Mouse (Mus musculus) adrenal gland, adult 18-20 months (tissue): ENCODE results near the gene Cbfb. TPM values are rescaled to one million over a fixed set of nuclear protein-coding genes. Genes with fewer than 3 reads are reported as not detected.

Experiments
- DNase-seq, 2 experiments: peaks; one replicate each; pipeline ENCODE4 v3.0.0; 2021 to 2022; ENCODE audit warnings: low spot score in 2 of 2
- long read RNA-seq, 2 experiments: library from polyadenylated mRNA; stranded (forward); transcript quantifications; one replicate each; pipeline ENCODE4 v2.0.0; 2021
- total RNA-seq, 2 experiments: library from RNA; stranded (reverse); gene quantifications; 1 replicate in 1 of 2; 2 replicates in 1 of 2; pipeline ENCODE4 v1.2.3; 2021

Cbfb gene
- 100 to 1,000 TPM in 1 of 2 experiments, 10 to 100 TPM in 1; 89.7 to 105 TPM for total RNA-seq
- long read RNA-seq, experiment 1, transcript Cbfb-202 (6 exons, 2,891 nt): major isoform, 55 of 76 reads
- long read RNA-seq, experiment 1, transcript Cbfb-201 (6 exons, 2,883 nt): minor isoform, 16 of 76 reads
- long read RNA-seq, experiment 1, partial matches to known transcripts: 2 of 76 reads
- long read RNA-seq, experiment 1, other reads (novel, unspliced or antisense): 3 of 76 reads
- long read RNA-seq, experiment 2, transcript Cbfb-202 (6 exons, 2,891 nt): major isoform, 72 of 141 reads
- long read RNA-seq, experiment 2, transcript Cbfb-201 (6 exons, 2,883 nt): minor isoform, 42 of 141 reads
- long read RNA-seq, experiment 2, transcript Cbfb-204 (5 exons, 2,709 nt): minor isoform, 5 of 141 reads
- long read RNA-seq, experiment 2, partial matches to known transcripts: 8 of 141 reads
- long read RNA-seq, experiment 2, other reads (novel, unspliced or antisense): 14 of 141 reads

DNA sequence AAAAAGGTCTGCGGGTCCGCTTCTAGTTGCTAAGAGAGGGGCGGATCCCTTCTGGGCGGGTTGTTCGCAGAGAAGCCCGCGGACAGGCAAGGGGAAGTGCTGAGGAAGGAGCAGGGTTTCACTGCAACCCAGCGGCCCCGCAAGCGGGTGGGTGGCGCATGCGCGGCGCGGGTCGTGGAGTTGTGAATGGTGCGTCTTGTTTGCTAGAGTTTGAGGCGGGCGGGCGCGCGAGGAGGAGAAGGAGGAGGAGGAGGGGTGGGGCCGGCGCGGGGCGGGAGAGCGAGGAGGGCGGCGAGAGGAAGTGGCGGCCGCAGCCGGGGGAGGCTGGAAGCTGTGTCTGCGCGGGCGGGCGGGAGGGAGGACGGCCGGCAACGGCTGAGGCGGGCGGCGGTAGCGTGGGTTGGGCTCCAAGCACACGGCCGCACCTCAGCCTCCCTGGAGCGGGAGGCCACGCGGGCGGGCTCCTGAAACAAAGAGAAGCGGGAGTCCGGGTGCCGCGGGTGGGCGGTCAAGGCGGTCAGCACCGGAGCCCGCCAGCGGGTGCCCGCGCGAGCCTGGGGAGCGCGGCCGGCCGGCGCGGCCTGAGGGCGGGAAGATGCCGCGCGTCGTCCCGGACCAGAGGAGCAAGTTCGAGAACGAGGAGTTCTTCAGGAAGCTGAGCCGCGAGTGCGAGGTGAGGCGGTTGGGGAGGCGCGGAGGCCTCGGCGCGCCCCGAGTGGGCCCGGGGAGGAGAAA, at the start of gene Cbfb:
TSS of gene Cbfb (plus strand) at position 294 of the 735 bp plus-strand sequence.
- DNase-seq: peak; percentile 95 to 96

DNA sequence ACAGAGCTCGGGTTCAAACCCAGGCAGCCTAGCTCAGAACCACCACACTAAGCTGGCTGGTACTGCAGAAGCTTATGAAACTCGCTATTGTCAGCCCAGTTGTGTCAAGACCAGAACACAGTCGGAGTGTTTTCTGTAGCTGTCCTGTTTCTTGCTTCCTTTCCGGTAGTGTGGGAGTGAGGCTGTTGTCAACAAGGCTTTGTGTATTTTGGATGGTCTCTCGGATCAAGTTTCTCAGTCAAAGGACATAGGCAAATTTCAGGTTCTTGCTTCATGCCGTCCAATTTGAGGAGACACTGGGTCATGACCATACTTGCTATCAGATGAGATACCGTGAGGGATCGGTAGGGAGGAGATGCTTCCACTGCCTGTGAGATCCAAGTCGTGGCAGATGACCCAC, 40.6 kb upstream of the Cbfb start:
- no peak for DNase-seq

DNA sequence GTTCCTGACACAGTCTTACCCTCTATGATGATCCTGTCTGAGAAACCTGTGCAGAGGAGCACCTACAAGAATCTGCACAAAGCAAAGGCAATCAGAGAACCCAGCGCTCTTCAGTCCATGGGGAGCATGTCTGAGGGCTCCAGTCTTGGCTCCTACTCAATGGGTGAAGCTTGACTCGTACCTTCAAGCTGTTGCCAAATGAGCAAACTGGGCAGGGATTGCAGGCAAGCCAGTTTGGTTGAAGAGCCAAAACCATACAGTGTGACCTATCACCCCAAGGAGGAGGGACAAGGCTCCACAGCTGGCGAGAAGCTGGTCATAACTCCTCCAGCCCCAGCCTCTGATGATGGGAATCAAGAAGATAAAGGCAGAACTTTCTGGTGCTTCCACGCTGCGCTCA, 39.0 kb upstream of the Cbfb start, which contains the start of gene Ces4a:
TSS of gene Ces4a (plus strand) at position 292 of the 400 bp plus-strand sequence.
- DNase-seq: no peak

DNA sequence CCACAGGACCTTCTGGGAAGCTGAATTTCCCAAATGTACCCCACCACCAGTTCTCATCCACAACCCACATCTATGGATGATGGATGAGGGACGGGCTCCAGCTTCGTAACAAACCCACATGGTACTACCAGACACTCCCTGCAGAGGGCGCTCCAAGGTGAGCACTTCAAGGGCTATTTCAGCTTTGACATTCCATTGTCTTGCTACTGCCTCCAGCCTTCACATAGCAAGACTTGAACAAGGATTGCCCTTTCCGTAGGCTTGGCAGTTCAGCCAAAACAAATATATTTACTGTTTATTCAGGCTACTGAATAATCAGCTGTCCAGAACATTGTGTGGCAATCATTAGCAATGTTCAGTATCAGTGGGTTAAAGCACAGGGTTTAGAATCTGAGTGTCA, 32.1 kb upstream of the Cbfb start:
- DNase-seq: peak; percentile 87

DNA sequence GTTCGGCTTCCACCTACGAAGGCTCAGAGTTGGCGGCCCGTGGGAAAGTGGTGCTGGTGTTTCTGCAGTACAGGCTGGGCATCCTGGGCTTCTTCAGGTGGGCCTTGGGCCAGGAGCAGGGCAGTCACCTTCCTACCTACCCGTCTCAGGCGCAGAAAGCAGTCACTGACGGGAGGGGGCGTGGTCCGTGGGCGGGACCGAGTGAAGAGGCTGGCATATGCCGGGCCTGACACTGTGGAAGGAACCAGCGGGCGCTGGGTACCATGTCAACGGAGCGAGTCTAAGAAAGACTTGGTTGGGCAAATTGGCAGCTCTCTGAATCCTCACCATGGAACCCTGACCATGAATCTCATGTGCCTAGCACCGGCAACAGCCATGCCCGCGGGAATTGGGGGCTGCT, 28.1 kb upstream of the Cbfb start:
- DNase-seq: no peak

DNA sequence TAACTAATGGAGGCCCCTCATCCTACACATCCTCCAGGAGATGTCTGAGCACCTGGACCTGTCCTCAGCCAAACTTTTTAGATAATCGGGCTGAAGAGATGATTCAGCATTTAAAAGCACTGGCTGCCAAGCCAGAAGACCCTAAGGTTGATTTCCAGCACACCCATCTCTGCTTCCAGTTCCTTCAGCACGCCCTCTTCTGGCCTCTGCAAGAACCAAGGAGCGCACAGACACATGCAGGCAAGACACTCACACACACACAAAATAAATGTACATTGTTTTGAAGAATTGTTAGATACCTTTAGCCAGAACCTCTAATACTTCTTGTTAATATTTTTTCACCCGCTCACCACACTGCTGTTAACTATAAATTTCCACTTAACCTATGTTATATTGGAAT, 18.8 kb upstream of the Cbfb start:
- no peak for DNase-seq

DNA sequence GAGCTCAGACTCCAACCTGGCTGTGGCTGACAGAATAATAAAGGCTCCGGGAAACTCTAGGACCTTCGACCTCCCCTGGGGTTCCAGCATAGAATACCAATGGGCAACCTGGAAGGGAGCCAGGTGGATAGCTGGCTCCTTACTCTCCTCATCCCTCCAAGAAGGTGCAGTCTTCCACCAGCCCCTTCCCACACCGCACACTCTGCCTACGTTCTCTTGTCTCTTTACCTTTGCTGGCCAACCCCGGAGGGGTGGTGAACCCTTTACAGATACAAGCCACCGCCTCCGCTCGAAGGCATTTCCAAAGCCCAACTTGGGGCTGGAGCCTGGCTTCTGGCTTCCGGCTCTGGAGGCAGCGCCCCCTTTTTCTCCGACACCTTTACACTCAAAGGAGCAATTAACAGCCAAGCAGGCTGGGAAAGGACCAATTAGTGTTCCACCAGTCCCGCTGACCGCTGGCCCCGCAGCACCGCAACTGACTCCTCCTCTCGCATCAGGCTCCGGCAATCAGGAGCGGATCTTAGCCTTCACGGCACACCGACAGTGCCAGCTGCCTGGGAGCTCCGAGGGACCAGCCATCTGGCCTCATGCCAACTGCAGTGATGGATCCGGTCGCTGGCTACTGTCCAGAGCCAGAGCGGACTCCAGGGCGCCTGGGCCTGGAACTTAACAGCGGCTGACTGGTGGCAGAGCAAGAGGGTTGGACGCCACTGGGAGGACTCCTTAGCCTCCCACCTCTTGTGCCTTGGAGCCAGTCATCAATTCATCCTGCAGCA, 17.7 kb upstream of the Cbfb start:
- DNase-seq: peak; percentile 79 to 88

DNA sequence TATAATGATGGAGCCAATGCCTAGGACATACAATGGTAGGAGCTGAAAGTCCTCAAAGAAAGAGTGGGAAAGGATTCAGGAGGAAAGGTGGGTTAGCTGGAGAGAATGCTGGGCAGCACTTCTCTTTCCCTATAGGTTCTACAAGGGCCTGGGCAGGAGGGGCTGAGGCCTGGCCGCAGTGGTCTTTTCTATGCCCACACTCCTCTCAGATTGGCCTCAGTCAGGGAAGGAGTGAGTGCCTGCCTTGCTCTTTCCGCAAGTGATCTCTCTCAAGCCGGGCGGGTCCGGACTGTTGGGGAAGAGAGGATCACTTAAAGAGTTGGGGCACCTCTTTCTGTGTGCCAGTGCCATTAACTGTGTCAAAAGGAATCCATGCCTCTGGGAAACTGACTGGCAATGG, 16.2 kb upstream of the Cbfb start:
- DNase-seq: no peak

DNA sequence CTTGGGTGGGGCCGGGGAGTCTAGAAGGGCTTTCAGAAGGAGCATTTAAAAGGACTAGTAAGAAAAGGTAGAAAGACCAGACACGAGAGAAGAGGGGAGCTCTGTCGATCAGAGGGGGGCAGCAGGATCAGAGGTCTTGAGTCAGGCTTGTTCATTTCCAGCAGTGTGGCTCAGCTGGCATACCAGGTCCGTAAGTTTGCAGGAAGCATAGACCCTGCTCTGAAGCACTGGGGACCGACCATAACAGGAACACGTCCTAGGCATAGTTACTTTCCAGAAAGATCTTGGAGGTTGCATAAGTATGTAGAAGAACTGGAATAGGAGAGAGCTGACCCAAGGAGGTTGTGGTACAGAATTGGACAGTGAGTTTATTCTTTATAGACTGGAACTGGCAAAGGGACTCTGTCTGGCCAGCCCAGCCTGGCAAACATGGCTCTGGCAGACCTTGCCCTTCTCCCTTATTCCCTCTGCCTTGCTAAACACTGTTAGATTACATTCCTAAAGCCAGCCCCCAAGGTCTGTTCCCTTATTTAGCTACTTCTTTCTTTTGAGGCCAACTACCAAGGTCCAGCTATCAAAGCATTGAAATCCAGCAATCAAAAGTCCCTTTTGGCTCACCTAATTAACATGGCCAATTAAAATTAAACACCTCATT, 15.3 kb upstream of the Cbfb start:
- DNase-seq: peak in 1 of 2 experiments; percentile 18

DNA sequence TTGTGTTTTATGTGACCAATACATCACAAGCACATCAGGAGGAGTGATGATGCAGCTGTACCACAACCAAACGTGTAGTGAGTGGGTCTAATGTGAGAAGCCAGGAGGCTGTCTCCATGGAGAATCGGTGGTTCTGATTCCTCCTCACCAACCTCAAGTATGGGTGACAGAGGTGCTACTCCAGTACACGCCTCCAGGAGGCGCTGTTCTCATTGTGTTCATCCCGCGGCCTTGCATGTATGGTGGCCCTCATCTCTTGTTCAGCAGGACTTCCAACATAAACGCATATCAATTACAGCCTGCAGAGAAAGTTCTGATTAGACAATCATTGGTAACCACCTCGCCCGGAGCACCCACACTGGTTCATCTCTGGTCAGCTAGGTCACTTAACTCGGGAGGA, 12.9 kb upstream of the Cbfb start:
- DNase-seq: peak; percentile 51 to 58

DNA sequence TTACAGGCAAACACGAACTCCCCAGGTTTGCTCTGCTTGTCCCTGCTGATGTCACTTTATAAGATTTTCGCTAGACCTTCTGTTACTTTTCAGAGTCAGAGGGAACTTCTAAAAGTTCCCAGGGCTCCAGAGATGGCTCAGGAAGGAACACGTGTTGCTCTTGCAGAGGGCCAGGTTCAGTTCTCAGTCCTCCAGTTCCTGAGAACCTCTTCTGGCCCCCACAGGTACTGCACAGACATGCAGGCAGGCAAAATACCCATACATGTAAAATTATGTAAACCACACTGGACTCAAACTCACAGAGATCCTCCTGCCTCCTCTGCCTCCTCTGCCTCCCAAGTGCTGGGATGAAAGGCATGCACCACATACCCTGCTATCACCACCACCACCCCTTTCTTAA, 12.4 kb upstream of the Cbfb start:
- DNase-seq: peak in 1 of 2 experiments; percentile 7

DNA sequence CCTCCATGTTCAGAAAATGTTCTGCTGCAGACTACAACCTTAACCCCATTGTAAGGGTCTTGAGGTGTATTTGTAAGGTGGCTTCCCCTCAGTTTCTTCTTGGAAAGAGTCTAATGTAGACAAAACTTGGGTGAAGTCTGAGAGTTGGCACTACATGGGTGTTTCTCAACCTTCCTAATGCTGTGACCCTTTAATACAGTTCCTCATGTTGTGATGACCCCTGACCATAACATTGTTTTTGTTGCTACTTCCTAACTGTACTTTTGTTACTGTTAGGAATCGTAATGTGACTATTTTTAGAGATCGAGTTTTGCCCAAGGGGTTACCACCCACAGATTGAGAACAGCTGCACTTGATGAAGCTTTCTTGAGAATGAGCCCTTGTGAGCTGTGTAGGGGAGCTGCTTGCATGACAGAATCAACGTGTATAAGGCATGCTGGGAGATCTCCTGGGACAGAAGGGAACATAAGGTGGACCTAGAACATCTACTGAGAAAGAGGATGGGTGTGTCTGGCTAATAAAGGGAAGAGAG, 9.3 kb upstream of the Cbfb start:
- DNase-seq: no peak

DNA sequence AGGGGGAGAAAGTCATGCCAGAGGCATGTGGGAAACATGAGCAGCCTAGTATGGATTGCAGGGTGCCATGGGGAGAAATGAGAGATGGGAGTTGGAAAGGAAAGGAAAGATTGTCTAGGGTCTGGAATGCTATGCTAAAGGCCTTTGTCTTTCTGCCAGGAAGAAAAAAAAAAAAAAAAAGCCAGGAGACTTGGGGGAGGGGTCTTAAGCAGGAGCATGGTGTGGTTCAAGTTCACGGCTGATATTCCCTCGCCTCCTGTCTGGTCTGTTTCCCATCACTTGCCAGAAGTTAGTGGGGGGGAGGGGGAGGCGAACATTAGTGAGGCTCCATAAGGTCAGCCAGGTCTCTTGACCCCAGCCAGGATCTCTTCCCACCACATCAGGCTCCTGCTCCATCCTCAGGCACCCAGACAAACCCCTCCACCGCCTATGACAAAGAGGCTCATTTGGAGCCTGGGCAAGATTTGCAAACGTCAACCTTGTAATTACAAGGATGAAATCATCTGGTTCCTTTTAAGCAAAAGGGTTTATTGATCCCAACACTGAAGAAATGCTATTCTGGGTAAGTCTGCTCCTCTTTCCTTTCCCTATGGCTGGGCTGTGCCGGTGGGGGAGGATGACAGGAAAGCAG, 6.1 kb upstream of the Cbfb start:
- DNase-seq: no peak

DNA sequence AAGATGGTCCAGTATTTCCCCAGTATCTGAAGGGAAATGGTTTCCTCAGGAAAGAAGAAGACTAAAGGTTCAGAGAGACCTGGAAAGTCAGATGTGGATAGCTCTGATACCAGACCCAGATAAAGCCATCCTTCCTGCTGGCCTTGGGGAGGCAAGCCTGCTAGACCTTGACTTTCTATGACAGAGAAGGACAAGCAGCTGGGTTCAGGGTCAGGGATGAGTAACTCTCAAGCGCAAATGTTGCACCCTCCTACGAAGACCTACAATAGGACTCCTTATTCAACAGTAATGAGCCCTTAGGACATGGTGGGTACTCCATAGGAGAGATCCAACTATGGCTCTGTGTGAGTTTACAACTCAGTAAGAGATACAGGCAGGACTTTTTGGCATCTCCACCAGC, 5.3 kb upstream of the Cbfb start:
- DNase-seq: peak; percentile 22 to 43

DNA sequence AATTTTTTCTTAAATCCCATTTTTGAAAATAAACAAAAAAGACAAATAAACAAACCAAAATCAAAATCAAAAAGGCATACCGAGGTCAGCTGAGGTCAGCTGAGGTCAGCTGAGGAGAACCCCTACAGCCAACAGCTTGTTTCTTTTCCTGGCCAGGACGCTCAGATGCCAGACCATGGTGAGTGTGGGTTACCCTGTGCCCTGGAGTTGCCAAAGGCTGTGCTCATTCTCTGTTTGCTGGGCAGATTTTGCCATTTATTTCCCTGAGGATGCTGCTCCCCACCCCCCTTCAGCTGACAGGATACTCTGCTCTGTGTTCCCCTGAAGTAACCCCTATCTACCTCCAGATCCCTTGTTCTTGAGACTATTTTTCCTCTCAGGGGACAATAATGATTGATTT, 3.4 kb upstream of the Cbfb start:
- peak in 1 of 2 experiments; percentile 12 for DNase-seq

DNA sequence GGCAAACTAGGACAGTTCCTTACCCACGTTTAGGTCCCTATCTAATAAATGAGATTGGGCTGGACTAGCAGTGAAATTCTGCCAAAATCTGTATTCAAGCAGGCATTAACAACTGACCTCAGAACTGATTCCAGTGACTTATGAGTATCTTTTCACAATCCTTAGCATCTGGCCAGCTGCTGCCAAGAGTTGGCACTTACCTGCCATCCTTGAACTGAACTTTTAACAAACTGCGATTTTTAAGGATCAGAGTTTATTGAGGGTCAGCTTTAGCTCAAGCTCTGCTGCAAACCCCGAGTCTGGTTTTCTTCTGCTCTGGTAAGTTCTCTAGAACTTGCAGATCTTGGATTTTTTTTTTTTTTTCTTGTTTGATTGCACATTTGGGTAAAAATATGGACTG, 892 bp upstream of the Cbfb start:
- DNase-seq: no peak

DNA sequence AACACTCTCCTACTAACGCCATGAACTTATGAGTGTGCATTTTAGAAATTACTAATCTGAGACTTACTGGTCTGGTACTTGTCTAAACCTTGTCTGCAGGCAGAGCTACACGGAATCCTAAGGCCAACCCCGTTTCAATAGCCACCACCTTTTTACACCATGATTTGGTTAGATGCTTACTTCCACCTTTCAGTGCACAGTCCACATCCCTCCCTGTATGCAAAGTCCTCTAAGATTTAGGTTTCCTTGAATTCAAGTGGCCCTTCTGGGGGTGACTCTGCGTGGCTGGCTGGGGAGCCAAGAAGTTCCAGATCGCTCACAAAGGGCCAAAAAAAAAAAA, 463 bp upstream of the Cbfb start:
- no peak for DNase-seq

DNA sequence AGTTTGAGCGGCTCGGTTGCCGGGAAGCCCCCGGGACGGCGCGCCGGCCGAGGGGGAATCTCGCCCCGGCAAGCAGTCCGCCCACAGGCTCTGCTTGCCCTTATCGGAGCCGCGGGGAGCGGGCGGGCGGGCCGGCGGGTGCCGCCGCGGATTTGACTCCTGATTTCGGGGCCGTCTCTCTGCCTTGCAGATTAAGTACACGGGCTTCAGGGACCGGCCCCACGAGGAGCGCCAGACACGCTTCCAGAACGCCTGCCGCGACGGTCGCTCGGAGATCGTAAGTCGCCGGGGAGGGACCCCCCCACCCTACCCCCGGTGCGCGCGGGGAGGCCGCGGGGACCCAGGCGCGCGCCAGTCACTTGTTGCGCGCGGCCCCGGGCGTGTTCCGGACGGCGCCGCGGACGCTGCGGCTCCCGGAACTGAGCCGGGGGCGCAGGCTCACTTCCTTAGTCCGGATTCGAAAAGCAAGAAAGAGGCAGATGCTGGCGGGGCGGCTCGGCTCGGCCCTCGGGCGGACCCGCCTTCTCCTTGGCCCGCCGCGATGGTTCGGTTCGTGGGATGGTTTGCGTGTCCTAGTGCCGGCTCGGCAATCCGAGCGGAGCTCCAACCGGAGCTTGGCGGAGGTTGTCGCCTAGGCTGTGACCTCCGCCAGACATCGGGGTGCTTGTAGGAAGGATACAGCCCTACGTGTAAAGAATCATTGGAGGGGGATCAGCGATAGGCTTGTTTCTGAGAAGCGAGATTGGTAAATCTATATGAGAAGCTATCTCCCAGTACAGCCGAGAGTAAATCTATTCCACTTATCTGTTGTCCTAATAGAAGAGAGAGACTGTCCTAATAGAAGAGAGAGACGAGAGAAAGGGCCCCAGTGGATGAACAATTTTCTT, 885 bp downstream of the Cbfb start:
- DNase-seq: peak; percentile 63 to 64

DNA sequence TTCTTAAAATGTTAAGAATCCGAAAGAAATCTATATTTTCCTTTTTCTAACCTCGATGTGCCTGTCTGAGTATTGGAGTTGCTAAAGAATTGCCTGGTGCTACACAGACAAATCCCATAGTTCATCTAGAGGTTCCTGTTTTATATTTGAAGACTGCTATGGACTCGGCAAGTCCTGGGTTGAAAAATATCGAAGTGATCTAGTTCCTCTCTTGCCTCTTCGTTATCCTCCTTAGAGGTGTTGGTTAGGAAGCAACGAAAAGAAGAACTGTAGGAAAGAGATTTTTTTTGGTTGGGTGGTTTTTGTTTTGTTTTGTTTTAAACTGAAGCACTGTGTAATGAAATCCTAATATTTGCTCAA, 1.5 kb downstream of the Cbfb start:
- no peak for DNase-seq
